Mouse (Mus musculus): Measurements from ENCODE around the gene Gm3594.
"Not testable (repeated sequence)": the region's sequence is repeated elsewhere in the genome, so short reads cannot be mapped to it uniquely, and the experiment has no call there.

Gene Gm3594

DNA sequence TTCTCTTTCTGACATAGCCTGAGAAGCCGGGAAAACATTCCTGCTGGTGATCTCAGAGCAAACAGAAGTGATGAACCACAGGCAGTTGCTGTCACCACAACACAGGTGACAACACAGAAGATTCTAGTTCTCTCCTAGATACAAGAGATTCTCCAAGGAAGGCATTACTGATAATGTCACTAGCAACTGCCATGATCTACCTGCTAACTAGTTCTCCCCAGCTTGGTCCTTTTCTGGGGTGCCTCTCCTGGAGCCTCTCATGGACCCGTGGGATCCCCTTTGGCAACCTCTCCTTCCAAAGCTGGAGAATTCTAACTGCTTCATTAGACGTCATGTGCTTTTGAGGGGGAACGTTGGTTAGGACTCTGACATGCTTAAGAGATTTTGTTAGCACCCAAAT lies at the start of gene Gm3594:
TSS of gene Gm3594 (minus strand) at position 101 of the 400 bp plus-strand sequence.
- DNase-seq (ENCODE audit: low spot score): not testable (repeated sequence)

DNA sequence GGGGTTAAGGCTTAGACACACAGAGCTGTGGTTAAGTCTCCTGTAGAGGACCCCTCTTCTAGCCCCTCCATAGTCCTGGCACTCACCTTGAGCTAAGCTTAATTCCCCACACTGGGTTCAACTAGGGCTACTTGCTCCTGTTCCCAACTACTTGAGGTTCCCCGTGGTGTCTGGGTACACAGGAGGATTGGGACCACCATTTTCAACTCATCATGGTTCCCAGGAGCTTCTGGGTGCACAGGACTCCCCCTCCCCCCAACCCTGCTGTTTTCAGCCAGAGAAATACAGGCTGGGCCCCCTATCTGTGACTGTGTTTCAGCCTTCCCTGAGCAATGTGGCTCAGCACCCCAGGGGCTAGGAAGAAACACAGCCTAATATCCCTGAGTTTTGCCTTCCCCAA lies 41.9 kb upstream of the Gm3594 start:
- not testable (repeated sequence) for DNase-seq (ENCODE audit: low spot score)

- not testable (repeated sequence) for DNase-seq (ENCODE audit: low spot score)
Measured at GRCm38 (mm10) chr14:6485541-6485940, 41.1 kb upstream of the Gm3594 start.

DNA sequence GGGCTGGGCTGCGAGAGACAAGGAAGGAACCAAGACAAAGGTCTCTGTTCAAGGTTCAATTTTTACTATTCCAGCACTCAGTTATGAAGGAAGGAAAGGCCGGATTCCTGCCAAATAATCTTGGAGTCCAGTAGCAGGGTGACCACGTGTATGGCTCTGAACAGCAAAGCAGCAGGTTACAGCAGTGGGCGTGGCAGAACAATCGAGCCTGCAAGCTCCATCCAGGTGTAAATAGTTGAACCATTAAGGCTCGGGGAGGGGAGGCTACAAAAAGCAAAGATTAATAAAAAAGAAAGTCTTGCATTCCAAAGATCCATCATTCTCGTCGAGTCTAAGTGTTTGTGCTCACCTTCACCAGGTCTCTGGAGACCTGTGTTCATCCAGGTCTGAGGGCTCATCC lies 37.7 kb upstream of the Gm3594 start:
- not testable (repeated sequence) for DNase-seq (ENCODE audit: low spot score)

DNA sequence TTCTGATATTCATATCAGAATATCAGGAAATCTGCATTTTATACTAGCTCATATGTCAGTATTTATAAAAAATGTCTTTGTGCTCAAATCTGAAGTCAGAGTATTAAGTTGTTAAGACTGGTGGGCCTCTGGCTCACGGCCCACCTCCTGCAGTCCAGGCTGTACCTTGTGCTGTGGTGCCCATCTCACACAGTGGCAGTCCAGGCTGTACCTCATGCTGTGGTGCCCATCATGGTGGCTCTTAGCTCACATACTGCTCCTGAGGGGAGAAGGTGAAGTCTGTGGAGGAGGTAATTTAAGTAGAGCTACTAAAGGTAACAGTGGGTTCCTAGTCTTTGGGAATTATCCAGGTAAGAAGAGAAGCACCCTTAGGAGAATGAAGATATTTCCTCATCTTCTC lies 27.4 kb upstream of the Gm3594 start:
- DNase-seq (ENCODE audit: low spot score): not testable (repeated sequence)

DNA sequence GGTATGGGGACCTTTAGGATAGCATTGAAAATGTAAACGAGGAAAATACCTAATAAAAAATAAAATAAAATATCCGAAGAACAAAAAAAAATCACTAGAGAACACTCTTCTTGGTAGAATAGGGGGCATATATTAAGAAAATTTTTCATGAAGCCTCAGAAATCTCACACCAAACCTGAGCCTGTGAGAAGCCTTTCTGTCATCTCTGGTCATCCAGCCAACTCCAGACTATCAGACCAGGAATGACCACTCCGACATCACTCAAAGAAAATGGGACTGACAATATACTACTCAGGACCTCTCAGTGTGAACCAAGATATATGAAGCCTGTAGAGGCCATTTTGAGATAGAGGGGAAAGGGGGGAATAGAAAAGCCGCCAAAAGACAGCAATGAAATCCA lies 3.6 kb downstream of the Gm3594 start:
- not testable (repeated sequence) for DNase-seq (ENCODE audit: low spot score)

DNA sequence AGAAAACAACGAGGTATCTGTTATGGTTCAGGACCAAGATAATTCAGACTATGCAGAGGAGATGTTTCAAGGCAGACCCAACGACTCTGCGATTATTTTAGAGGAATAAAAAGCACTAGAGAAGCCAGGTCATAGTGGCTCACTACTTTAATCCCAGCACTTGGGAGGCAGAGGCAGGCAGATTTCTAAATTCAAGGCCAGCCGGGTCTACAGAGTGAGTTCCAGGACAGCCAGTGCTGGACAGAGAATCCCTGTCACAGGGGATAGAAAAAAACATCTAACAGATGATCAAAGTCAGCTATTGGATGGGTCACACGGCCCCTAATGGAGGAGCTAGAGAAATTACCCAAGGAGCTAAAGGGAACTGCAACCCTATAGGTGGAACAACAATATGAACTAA lies 4.2 kb downstream of the Gm3594 start:
- DNase-seq (ENCODE audit: low spot score): not testable (repeated sequence)

DNA sequence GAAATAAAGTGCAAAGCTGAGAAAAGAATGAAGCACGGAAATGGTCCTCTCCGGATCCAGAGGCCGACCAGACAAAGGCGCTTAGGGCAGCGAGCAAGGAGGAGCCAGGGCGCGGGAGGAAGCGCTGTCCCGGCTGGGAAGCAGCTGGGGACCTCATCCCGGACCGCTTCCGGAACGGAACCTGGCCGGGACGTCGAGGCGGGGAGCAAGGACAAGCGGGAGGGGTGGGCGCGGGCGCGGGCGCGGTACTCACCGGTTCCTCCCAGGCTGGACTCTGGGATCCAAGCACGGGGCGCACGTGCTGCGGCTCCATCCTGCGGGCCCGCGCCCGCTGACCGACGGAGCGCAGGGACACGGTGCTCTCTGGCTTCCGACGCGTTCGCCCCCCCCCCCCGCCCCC lies 17.6 kb downstream of the Gm3594 start:
- DNase-seq (ENCODE audit: low spot score): not testable (repeated sequence)

GRCm38 (mm10) chr14:6426353-6426752 lies 18.1 kb downstream of the Gm3594 start:
- DNase-seq (ENCODE audit: low spot score): not testable (repeated sequence)

- not testable (repeated sequence) for DNase-seq (ENCODE audit: low spot score)
Measured at GRCm38 (mm10) chr14:6412382-6412781, 32.0 kb downstream of the Gm3594 start, which contains the start of gene Gm3591. Gene Gm3591 (minus strand): TSS chr14:6412482.

GRCm38 (mm10) chr14:6390219-6390618 lies 54.2 kb downstream of the Gm3594 start, which contains the start of gene Gm16440:
Gene Gm16440 (minus strand): TSS chr14:6390319.
- DNase-seq (ENCODE audit: low spot score): not testable (repeated sequence)
